Mouse (Mus musculus): ENCODE results near the gene Otoa. TPM values are rescaled to one million over a fixed set of nuclear protein-coding genes. Genes with fewer than 3 reads are reported as not detected.

Otoa gene
- polyA plus RNA-seq, 1 experiment from 2014 or later = 0.38 TPM

- H3K27me3 ChIP-seq = no peaks in the 10 kb centered on the region
- H3K36me3 ChIP-seq = peaks cover 43% of the 10 kb centered on the region
- ATAC-seq (ENCODE audit: insufficient number of reproducible peaks, insufficient read depth, low FRiP score, low TSS enrichment) = no peak
Measured at GRCm38 (mm10) chr7:121053071-121053470, 28.4 kb upstream of the Otoa start.

GRCm38 (mm10) chr7:121059477-121060218 lies 21.8 kb upstream of the Otoa start:
- no peak overlapping the region for H3K4me3 ChIP-seq
- no peak for ATAC-seq (ENCODE audit: insufficient number of reproducible peaks, insufficient read depth, low FRiP score, low TSS enrichment)
- no peaks in the 10 kb centered on the region for H3K27me3 ChIP-seq
- no peak overlapping the region for H3K9ac ChIP-seq
- 78% methylated on average over 6 of the region's 6 CpGs for WGBS
- H3K4me1 ChIP-seq = no peaks in the 10 kb centered on the region
- H3K36me3 ChIP-seq = peaks cover 41% of the 10 kb centered on the region
- H3K4me2 ChIP-seq (replicated peaks) = no peak overlapping the region
- H3K9me3 ChIP-seq = no peaks in the 10 kb centered on the region
- no peak overlapping the region for H3K27ac ChIP-seq

More at GRCm38 (mm10) chr7:121053071-121053470, 28.4 kb upstream of the Otoa start:
- no peak overlapping the region for H3K9ac ChIP-seq
- no peaks in the 10 kb centered on the region for H3K9me3 ChIP-seq
- H3K4me2 ChIP-seq (replicated peaks) = no peak overlapping the region
- no peak overlapping the region for H3K27ac ChIP-seq
- no peak overlapping the region for H3K4me3 ChIP-seq
- 90% methylated on average over 4 of the region's 4 CpGs for WGBS
- H3K4me1 ChIP-seq = no peaks in the 10 kb centered on the region

- no peak overlapping the region for H3K27ac ChIP-seq
- no peak overlapping the region for H3K4me3 ChIP-seq
- ATAC-seq (ENCODE audit: insufficient number of reproducible peaks, insufficient read depth, low FRiP score, low TSS enrichment) = no peak
- H3K9ac ChIP-seq = no peak overlapping the region
- H3K4me1 ChIP-seq = no peaks in the 10 kb centered on the region
- no peaks in the 10 kb centered on the region for H3K9me3 ChIP-seq
- no peaks in the 10 kb centered on the region for H3K27me3 ChIP-seq
- peaks cover 18% of the 10 kb centered on the region for H3K36me3 ChIP-seq
- WGBS = 63% methylated on average over 4 of the region's 4 CpGs
- no peak overlapping the region for H3K4me2 ChIP-seq (replicated peaks)
Measured at GRCm38 (mm10) chr7:121064309-121064708, 17.1 kb upstream of the Otoa start.

GRCm38 (mm10) chr7:121071276-121071675 lies 10.2 kb upstream of the Otoa start:
- H3K27ac ChIP-seq = no peak overlapping the region
- 78% methylated on average over 4 of the region's 4 CpGs for WGBS
- H3K36me3 ChIP-seq = peaks cover 54% of the 10 kb centered on the region
- H3K4me3 ChIP-seq = no peak overlapping the region
- no peak for ATAC-seq (ENCODE audit: insufficient number of reproducible peaks, insufficient read depth, low FRiP score, low TSS enrichment)
- H3K27me3 ChIP-seq = no peaks in the 10 kb centered on the region
- H3K4me2 ChIP-seq (replicated peaks) = no peak overlapping the region
- no peak overlapping the region for H3K9ac ChIP-seq
- H3K9me3 ChIP-seq = no peaks in the 10 kb centered on the region
- no peaks in the 10 kb centered on the region for H3K4me1 ChIP-seq

- Histone ChIP-seq H3K9ac (no peak overlapping the region), H3K36me3 (peaks cover 62% of the 10 kb centered on the region), H3K4me2 (replicated peaks) (no peak overlapping the region), H3K27me3 (no peaks in the 10 kb centered on the region), H3K4me3 (no peak overlapping the region), H3K4me1 (no peaks in the 10 kb centered on the region), H3K9me3 (no peaks in the 10 kb centered on the region), H3K27ac (no peak overlapping the region)
- 81% methylated on average over 5 of the region's 5 CpGs for WGBS
- no peak for ATAC-seq (ENCODE audit: insufficient number of reproducible peaks, insufficient read depth, low FRiP score, low TSS enrichment)
Measured at GRCm38 (mm10) chr7:121072506-121072905, 8.9 kb upstream of the Otoa start.

- H3K36me3 ChIP-seq = peaks cover 66% of the 10 kb centered on the region
- H3K27ac ChIP-seq = no peak within 1 kb of the TSS
- H3K4me1 ChIP-seq = no peaks in the 10 kb centered on the region
- H3K27me3 ChIP-seq = no peaks in the 10 kb centered on the region
- no peaks in the 10 kb centered on the region for H3K9me3 ChIP-seq
- ATAC-seq (ENCODE audit: insufficient number of reproducible peaks, insufficient read depth, low FRiP score, low TSS enrichment) = no peak
- no peak within 1 kb of the TSS for H3K4me2 ChIP-seq (replicated peaks)
- WGBS = 77% methylated on average over 11 of the region's 11 CpGs
- H3K4me3 ChIP-seq = no peak within 1 kb of the TSS
- H3K9ac ChIP-seq = no peak within 1 kb of the TSS
Measured at GRCm38 (mm10) chr7:121074281-121074680, 7.2 kb upstream of the Otoa start, which contains the start of gene Igsf6. TSS of gene Igsf6 (minus strand) at chr7:121074572.

- ATAC-seq (ENCODE audit: insufficient number of reproducible peaks, insufficient read depth, low FRiP score, low TSS enrichment) = no peak
- no peak overlapping the region for H3K4me3 ChIP-seq
- H3K4me1 ChIP-seq = no peaks in the 10 kb centered on the region
- no peak overlapping the region for H3K27ac ChIP-seq
- no peaks in the 10 kb centered on the region for H3K9me3 ChIP-seq
- no peak overlapping the region for H3K9ac ChIP-seq
- H3K4me2 ChIP-seq (replicated peaks) = no peak overlapping the region
- H3K36me3 ChIP-seq = peaks cover 62% of the 10 kb centered on the region
- H3K27me3 ChIP-seq = no peaks in the 10 kb centered on the region
- whole genome bisulfite sequencing = 85% methylated on average over 6 of the region's 6 CpGs
Measured at GRCm38 (mm10) chr7:121074801-121075400, 6.5 kb upstream of the Otoa start.

- H3K27ac ChIP-seq = no peak overlapping the region
- no peaks in the 10 kb centered on the region for H3K9me3 ChIP-seq
- WGBS = 90% methylated on average over 5 of the region's 5 CpGs
- no peaks in the 10 kb centered on the region for H3K4me1 ChIP-seq
- no peaks in the 10 kb centered on the region for H3K27me3 ChIP-seq
- H3K4me3 ChIP-seq = no peak overlapping the region
- peaks cover 57% of the 10 kb centered on the region for H3K36me3 ChIP-seq
- H3K4me2 ChIP-seq (replicated peaks) = no peak overlapping the region
- ATAC-seq (ENCODE audit: insufficient number of reproducible peaks, insufficient read depth, low FRiP score, low TSS enrichment) = no peak
- no peak overlapping the region for H3K9ac ChIP-seq
Measured at GRCm38 (mm10) chr7:121075416-121075815, 6.0 kb upstream of the Otoa start.

GRCm38 (mm10) chr7:121077311-121077710 lies 4.1 kb upstream of the Otoa start:
- peaks cover 39% of the 10 kb centered on the region for H3K36me3 ChIP-seq
- no peak overlapping the region for H3K9ac ChIP-seq
- no peak overlapping the region for H3K4me3 ChIP-seq
- H3K9me3 ChIP-seq = no peaks in the 10 kb centered on the region
- ATAC-seq (ENCODE audit: insufficient number of reproducible peaks, insufficient read depth, low FRiP score, low TSS enrichment) = peak; percentile 35; the same call in 1 of the 2 replicates
- no peaks in the 10 kb centered on the region for H3K27me3 ChIP-seq
- H3K4me2 ChIP-seq (replicated peaks) = no peak overlapping the region
- WGBS = 90% methylated on average over 6 of the region's 6 CpGs
- H3K4me1 ChIP-seq = peaks cover 5% of the 10 kb centered on the region; the same call in 1 of the 2 replicates
- H3K27ac ChIP-seq = no peak overlapping the region

- Histone ChIP-seq H3K4me2 (replicated peaks) (no peak overlapping the region), H3K4me1 (peaks cover 5% of the 10 kb centered on the region; the same call in 1 of the 2 replicates), H3K9ac (no peak overlapping the region), H3K36me3 (peaks cover 39% of the 10 kb centered on the region), H3K9me3 (no peaks in the 10 kb centered on the region), H3K4me3 (no peak overlapping the region), H3K27ac (no peak overlapping the region), H3K27me3 (no peaks in the 10 kb centered on the region)
- WGBS = 16% methylated on average over 5 of the region's 5 CpGs
- 0 out of 2 replicates have a peak, but pooled peaks have one; percentile 28 for ATAC-seq (ENCODE audit: insufficient number of reproducible peaks, insufficient read depth, low FRiP score, low TSS enrichment)
Measured at GRCm38 (mm10) chr7:121077829-121078228, 3.6 kb upstream of the Otoa start.

- H3K36me3 ChIP-seq = peaks cover 14% of the 10 kb centered on the region
- H3K27me3 ChIP-seq = no peaks in the 10 kb centered on the region
- H3K9ac ChIP-seq = no peak overlapping the region
- H3K4me1 ChIP-seq = peaks cover 19% of the 10 kb centered on the region; the same call in 1 of the 2 replicates
- no peak overlapping the region for H3K4me3 ChIP-seq
- H3K9me3 ChIP-seq = no peaks in the 10 kb centered on the region
- WGBS = 45% methylated on average over 2 of the region's 2 CpGs
- no peak overlapping the region for H3K4me2 ChIP-seq (replicated peaks)
- H3K27ac ChIP-seq = no peak overlapping the region
- no peak for ATAC-seq (ENCODE audit: insufficient number of reproducible peaks, insufficient read depth, low FRiP score, low TSS enrichment)
Measured at GRCm38 (mm10) chr7:121081816-121082215, 366 bp downstream of the Otoa start.

GRCm38 (mm10) chr7:121082949-121083513 lies 1.6 kb downstream of the Otoa start:
- WGBS = 74% methylated on average over 9 of the region's 9 CpGs

More at GRCm38 (mm10) chr7:121082949-121083513, 1.6 kb downstream of the Otoa start:
- H3K9ac ChIP-seq = no peak overlapping the region
- no peak overlapping the region for H3K4me2 ChIP-seq (replicated peaks)
- H3K4me1 ChIP-seq = peaks cover 19% of the 10 kb centered on the region; the same call in 1 of the 2 replicates
- H3K36me3 ChIP-seq = peaks cover 7% of the 10 kb centered on the region
- no peaks in the 10 kb centered on the region for H3K27me3 ChIP-seq
- 0 out of 2 replicates have a peak overlapping the region, but pooled peaks have one; percentile 30 for H3K27ac ChIP-seq
- no peak for ATAC-seq (ENCODE audit: insufficient number of reproducible peaks, insufficient read depth, low FRiP score, low TSS enrichment)
- H3K9me3 ChIP-seq = no peaks in the 10 kb centered on the region
- no peak overlapping the region for H3K4me3 ChIP-seq
